Mouse (Mus musculus) forebrain, postnatal 0 days (tissue): ENCODE data around the gene Dclk2. TPM values are rescaled to one million over a fixed set of nuclear protein-coding genes. Genes with fewer than 3 reads are reported as not detected.
A peak's percentile ranks its signal among the peaks of the same experiment; 100 is the strongest.

Source experiments
- ATAC-seq: fragments of 200-750 bp; cut with Nextera tagmentation; 2 replicates; pipeline ENCODE4 v1.8.0; 2017; ENCODE audit warnings: mild to moderate bottlenecking, moderate library complexity
- DNase-seq: peaks from one replicate; pipeline ENCODE4 v3.0.0-alpha.2; 2015
- H3K27ac ChIP-seq: fragments of 300-500 bp; sonication (generic); 2 replicates; pipeline ENCODE4 v1.5.1; 2014; ENCODE audit warnings: low read depth, mild to moderate bottlenecking, antibody characterized with exemption, low read length, moderate library complexity, mixed read lengths
- H3K27me3 ChIP-seq: fragments of 300-500 bp; sonication (generic); 2 replicates; pipeline ENCODE4 v1.6.1; 2014; ENCODE audit warnings: mild to moderate bottlenecking, low read length, mixed read lengths; ENCODE audit not compliant: insufficient read depth
- H3K36me3 ChIP-seq: fragments of 300-500 bp; sonication (generic); 2 replicates; pipeline ENCODE4 v1.6.1; 2014; ENCODE audit warnings: mild to moderate bottlenecking, moderate library complexity; ENCODE audit not compliant: insufficient read depth
- H3K4me1 ChIP-seq: fragments of 300-500 bp; sonication (generic); 2 replicates; pipeline ENCODE4 v1.6.1; 2014; ENCODE audit warnings: antibody characterized with exemption; ENCODE audit not compliant: insufficient read depth
- H3K4me2 ChIP-seq: fragments of 300-500 bp; sonication (generic); 2 replicates; pipeline ENCODE4 v1.6.1; 2014; ENCODE audit warnings: low read depth, mild to moderate bottlenecking, moderate library complexity
- H3K4me3 ChIP-seq: fragments of 300-500 bp; sonication (generic); 2 replicates; pipeline ENCODE4 v1.5.1; 2014; ENCODE audit warnings: low read depth, low read length, mixed read lengths
- H3K9ac ChIP-seq: fragments of 300-500 bp; sonication (generic); 2 replicates; pipeline ENCODE4 v1.6.1; 2014; ENCODE audit warnings: mild to moderate bottlenecking
- H3K9me3 ChIP-seq: fragments of 300-500 bp; sonication (generic); 2 replicates; pipeline ENCODE4 v1.6.1; 2016; ENCODE audit warnings: low read length
- CTCF ChIP-seq: sonication (generic); IDR thresholded peaks from 2 replicates; pipeline ENCODE4 v1.5.1; 2016; ENCODE audit warnings: antibody characterized with exemption, control low read depth, low read depth
- WGBS: fragments of 180-500 bp; shearing (Covaris S2); extraction: QIAGEN DNeasy Blood & Tissue Kit; methylation state at CpG from one replicate; pipeline ENCODE4 v1.1.7; 2014; 5-methylcytosine and 5-hydroxymethylcytosine counted together
- polyA plus RNA-seq: library from polyadenylated mRNA; unstranded; fragments of >200 nt; fragmentation: Nextera tagmentation; extraction: Ambion mirVana; gene quantifications from 2 replicates; pipeline ENCODE4 v1.2.1, GENCODE M21; 2015
- total RNA-seq: library from RNA; depleted of rRNA; stranded (reverse); fragments of >200 nt; gene quantifications from 2 replicates; pipeline ENCODE4 v1.2.3, GENCODE M21; 2014

Dclk2 gene
- total and polyA plus RNA-seq, 2 experiments from 2014 or later: 72.4 to 166 TPM

DNA sequence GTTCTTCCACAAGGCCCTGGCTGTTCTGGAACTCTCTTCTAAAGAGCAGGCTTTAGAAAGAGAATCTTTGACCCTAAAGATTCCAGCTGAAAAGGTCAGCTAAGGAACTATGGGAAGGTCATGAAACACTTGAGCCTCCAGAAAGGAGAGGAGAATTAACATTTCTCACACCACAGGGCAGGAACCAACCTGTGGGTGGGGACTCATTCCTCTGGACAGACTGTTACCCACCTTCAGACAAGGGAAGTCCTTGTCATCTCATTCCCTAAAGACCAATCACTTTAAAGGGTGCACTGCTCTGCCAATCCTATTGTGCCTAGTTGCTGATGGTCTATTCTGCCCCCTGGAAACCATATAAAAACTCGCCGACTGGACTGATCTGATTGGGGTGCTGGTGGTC, 73.1 kb downstream of the Dclk2 start:
- Histone ChIP-seq H3K27me3 (no peaks in the 10 kb centered on the region), H3K36me3 (no peaks in the 10 kb centered on the region), H3K9me3 (no peaks in the 10 kb centered on the region), H3K4me2 (no peak overlapping the region), H3K4me3 (no peak overlapping the region), H3K27ac (no peak overlapping the region), H3K4me1 (peaks cover 36% of the 10 kb centered on the region), H3K9ac (no peak overlapping the region)
- DNase-seq (no peak), ATAC-seq (no peak)
- TF ChIP-seq CTCF: no peak
- WGBS: 60% methylated on average over 2 of the region's 2 CpGs

DNA sequence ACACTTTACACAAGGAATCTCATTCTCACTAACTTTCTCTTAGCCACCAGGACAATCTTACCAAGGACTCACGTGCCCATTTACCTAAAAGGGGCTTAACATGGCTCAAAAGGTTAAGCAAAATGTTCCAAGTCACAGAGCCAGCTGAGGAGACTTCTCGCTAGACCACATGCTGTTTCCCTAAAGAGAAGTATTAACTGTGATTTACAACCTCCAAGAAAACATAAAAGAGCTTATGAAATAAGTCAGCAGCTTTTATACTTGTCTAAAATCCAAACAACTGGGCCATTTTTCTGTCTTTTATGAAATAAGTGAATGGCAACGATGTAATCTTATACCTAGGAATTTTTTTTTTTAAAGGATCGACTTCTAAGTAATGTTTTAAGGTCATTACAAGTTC, 74.6 kb downstream of the Dclk2 start:
- Histone ChIP-seq H3K9me3 (no peaks in the 10 kb centered on the region), H3K36me3 (no peaks in the 10 kb centered on the region), H3K9ac (no peak overlapping the region), H3K4me3 (no peak overlapping the region), H3K4me2 (no peak overlapping the region), H3K27ac (peak overlapping the region; percentile 90; the same call in 1 of the 2 replicates), H3K27me3 (no peaks in the 10 kb centered on the region), H3K4me1 (peaks cover 36% of the 10 kb centered on the region)
- WGBS: 14% methylated on average over 4 of the region's 4 CpGs
- ATAC-seq (no peak), DNase-seq (no peak)
- TF ChIP-seq CTCF: no peak

DNA sequence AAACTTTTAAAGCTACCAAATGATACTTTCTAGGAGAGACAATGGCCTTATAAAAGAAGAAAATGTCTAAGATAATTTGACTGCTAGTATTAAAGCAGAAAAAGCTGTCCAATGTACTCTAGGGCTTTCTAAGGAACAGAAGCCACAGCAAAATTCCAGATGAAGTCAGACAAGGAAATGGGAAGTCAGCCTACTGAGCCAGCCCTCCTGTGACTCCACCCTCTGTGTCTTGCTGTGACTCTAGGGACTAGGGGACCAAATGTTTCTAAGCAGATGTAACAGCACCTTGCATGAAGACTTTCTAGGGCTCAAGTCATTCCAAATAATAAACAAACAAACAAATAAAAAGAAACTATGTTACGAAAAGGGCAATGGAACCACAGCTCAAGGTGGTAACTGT, 75.1 kb downstream of the Dclk2 start:
- ATAC-seq (peak; percentile 59; the same call in 1 of the 2 replicates), DNase-seq (no peak)
- H3K27ac ChIP-seq: peak overlapping the region; percentile 90
- no peak for TF ChIP-seq CTCF
- no peak overlapping the region for H3K4me3 ChIP-seq
- WGBS: 45% methylated on average over 1 of the region's 1 CpGs
- no peaks in the 10 kb centered on the region for H3K36me3 ChIP-seq
- no peaks in the 10 kb centered on the region for H3K9me3 ChIP-seq
- H3K4me2 ChIP-seq: peak overlapping the region; percentile 47; the same call in 1 of the 2 replicates
- H3K4me1 ChIP-seq: peaks cover 32% of the 10 kb centered on the region
- H3K27me3 ChIP-seq: no peaks in the 10 kb centered on the region
- H3K9ac ChIP-seq: no peak overlapping the region

DNA sequence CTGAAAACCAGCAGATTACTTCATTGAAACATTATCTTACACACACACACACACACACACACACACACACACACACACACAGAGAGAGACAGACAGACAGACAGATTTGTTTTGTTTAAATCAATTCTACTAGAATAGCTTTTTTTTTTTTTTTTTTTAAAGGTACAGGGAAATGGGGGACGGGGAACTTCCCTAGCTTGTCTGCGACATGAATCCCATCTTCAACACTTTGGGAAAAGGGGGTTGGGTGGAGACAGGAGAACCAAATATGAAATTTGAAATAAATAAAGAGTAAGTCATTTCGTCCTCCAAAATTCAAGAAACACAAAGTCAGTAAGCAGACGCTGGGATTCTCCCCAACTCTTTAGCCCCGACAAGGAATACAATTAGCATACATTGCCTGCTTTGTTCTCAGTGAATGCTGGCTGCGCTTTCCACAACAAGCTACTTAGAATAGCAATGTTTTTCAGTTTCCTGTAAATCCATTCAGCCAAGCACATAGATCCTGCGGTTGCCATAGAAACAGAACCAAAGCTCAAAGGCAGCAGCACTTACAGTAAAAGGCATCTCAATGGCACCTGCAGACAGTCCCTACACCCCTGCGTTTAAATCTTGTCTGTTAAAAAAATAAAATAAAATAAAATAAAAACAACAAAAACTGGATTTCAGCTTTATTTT, 75.7 kb downstream of the Dclk2 start:
- peak overlapping the region; percentile 90 for H3K27ac ChIP-seq
- no peak for TF ChIP-seq CTCF
- no peaks in the 10 kb centered on the region for H3K9me3 ChIP-seq
- H3K36me3 ChIP-seq: no peaks in the 10 kb centered on the region
- under 1% methylated on average over 8 of the region's 8 CpGs for WGBS
- H3K4me2 ChIP-seq: peak overlapping the region; percentile 47
- peak overlapping the region; percentile 23 for H3K4me3 ChIP-seq
- H3K27me3 ChIP-seq: no peaks in the 10 kb centered on the region
- ATAC-seq (peak; percentile 94), DNase-seq (peak; percentile 84)
- peaks cover 26% of the 10 kb centered on the region for H3K4me1 ChIP-seq
- H3K9ac ChIP-seq: peak overlapping the region; percentile 22

DNA sequence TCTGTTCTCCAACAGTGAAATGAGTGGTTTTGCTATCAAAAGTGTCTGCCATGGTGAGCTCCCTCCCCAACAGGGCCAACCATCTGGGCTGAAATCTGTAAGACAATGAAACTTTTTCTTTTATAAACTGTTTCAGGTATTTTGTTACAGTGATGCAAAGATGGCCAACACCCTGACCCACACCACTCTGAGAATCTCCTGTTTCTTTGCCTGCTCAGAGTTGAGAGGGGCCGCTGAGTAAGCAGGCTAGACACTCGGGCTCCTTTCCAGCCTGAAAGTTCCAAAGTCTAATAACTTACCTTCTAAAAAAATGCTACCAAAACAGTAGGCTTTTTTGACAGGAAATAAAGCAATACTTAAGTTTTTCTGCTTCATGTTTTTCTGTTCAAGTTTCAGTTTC, 78.2 kb downstream of the Dclk2 start:
- H3K9me3 ChIP-seq: no peaks in the 10 kb centered on the region
- no peak overlapping the region for H3K4me3 ChIP-seq
- ATAC-seq (no peak), DNase-seq (no peak)
- H3K36me3 ChIP-seq: peaks cover 7% of the 10 kb centered on the region; the same call in 1 of the 2 replicates
- H3K4me1 ChIP-seq: peaks cover 23% of the 10 kb centered on the region
- no peak overlapping the region for H3K4me2 ChIP-seq
- 94% methylated on average over 2 of the region's 2 CpGs for WGBS
- 0 out of 2 replicates have a peak overlapping the region, but pooled peaks have one; percentile 1 for H3K27ac ChIP-seq
- no peak for TF ChIP-seq CTCF
- no peak overlapping the region for H3K9ac ChIP-seq
- H3K27me3 ChIP-seq: no peaks in the 10 kb centered on the region

DNA sequence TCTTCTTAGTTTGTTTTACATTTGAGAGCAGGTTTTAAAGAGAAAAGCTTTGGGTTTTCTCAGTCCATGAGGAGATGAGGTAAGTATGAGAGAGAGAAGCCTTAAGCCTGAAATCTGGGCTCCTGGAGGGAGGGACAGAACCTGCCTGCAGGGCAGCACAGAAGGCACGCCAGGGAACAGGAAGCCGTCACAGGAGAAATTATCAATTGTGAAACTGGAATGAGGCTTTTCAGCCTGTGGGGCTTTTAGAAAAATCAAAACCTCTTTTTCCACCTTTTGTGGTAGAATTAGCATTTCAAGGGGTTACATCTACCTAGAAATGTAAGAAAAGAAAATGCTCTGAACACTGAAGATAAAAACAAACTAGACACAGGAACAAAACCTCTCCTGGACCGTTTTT, 81.0 kb downstream of the Dclk2 start:
- Histone ChIP-seq H3K9ac (no peak overlapping the region; the same call in 1 of the 2 replicates), H3K27ac (no peak overlapping the region), H3K4me1 (peaks cover 17% of the 10 kb centered on the region), H3K36me3 (peaks cover 7% of the 10 kb centered on the region; the same call in 1 of the 2 replicates), H3K4me3 (no peak overlapping the region), H3K27me3 (no peaks in the 10 kb centered on the region), H3K4me2 (no peak overlapping the region), H3K9me3 (no peaks in the 10 kb centered on the region)
- WGBS: 18% methylated on average over 3 of the region's 3 CpGs
- ATAC-seq (no peak), DNase-seq (no peak)
- TF ChIP-seq CTCF: no peak

DNA sequence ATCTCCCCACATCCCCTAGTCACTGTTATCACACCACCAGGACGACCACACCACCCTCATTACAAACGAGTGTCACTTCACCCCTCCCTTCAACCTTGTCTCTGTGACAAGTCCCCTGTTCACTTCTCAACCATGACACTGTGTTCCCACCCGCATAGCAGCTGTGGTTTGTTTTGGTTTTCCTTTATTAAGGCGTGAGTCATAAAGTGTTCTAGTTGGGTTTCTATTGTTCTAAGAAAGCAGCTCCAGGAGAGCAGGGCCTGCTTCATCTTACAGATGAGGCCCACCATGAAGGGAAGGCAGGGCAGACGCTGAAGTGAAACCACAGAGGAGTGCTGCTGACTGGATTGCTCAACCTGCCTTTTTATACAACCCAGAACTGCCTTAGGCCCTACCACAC, 83.3 kb downstream of the Dclk2 start:
- no peak overlapping the region for H3K27ac ChIP-seq
- H3K9ac ChIP-seq: no peak overlapping the region
- H3K4me3 ChIP-seq: no peak overlapping the region
- H3K9me3 ChIP-seq: no peaks in the 10 kb centered on the region
- TF ChIP-seq CTCF: no peak
- WGBS: 55% methylated on average over 5 of the region's 5 CpGs
- H3K4me1 ChIP-seq: peaks cover 7% of the 10 kb centered on the region; the same call in 1 of the 2 replicates
- no peak for ATAC-seq
- peaks cover 7% of the 10 kb centered on the region; the same call in 1 of the 2 replicates for H3K36me3 ChIP-seq
- H3K4me2 ChIP-seq: no peak overlapping the region
- no peak for DNase-seq
- no peaks in the 10 kb centered on the region for H3K27me3 ChIP-seq
